Mouse (Mus musculus) ES-Bruce4 (cell line): ENCODE results near the gene Desi1.

Source experiments
- CTCF ChIP-seq: IDR thresholded peaks from one replicate; pipeline ENCODE4 v1.8.1; 2011; ENCODE audit warnings: low read depth, low read length
- EP300 ChIP-seq: IDR thresholded peaks from 2 replicates; pipeline ENCODE4 v1.6.1; 2011; ENCODE audit warnings: low read depth, low read length; ENCODE audit not compliant: insufficient read depth
- POLR2A ChIP-seq: IDR thresholded peaks from one replicate; pipeline ENCODE4 v1.8.1; 2011; ENCODE audit warnings: low read length; ENCODE audit not compliant: insufficient read depth

GRCm38 (mm10) chr15:81989371-81990062 is 44.1 kb downstream of the Desi1 start:
- no peak for TF ChIP-seq EP300
- TF ChIP-seq CTCF, result peak; percentile 86
- no peak for TF ChIP-seq POLR2A
